Mouse (Mus musculus) spleen, adult 2 months (tissue): ENCODE measurements around the gene Nuf2.

Experiments
- CTCF ChIP-seq: fragments of 200-500 bp; IDR thresholded peaks from 2 replicates; pipeline ENCODE4 v1.5.1; 2011; ENCODE audit warnings: mild to moderate bottlenecking, inconsistent platforms; ENCODE audit not compliant: insufficient read depth, insufficient read length, insufficient replicate concordance; ENCODE audit errors: extremely low read depth
- POLR2A ChIP-seq: fragments of 200-500 bp; IDR thresholded peaks from 2 replicates; pipeline ENCODE4 v1.6.1; 2011; ENCODE audit warnings: low read depth, low read length, inconsistent platforms

DNA sequence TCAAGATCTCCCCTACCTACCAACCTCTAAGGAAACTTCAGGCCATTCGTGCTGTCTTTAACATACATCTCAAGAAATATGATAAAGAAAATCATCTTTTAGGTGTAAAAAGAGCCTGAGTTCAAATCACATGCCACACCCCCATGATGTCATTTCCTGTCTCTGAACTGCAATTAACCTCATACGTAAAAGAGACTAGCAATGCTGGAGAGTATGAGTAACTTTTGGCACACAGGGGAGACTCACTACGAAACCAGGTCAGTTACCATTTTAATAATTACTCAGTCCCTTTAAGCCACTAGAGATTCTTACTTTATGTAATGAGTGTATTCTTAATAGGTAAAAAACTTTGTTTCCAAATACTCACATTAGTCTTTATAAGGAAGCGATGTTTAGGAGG is 23.8 kb upstream of the Nuf2 start:
- TF ChIP-seq CTCF (no peak), POLR2A (no peak)
